In genomic region chr13:40741436-40741835, GRCm38 (mm10) we compare ENCODE assay signal across 26 mouse cellular contexts. TPM values are rescaled to one million over a fixed set of nuclear protein-coding genes. Genes with fewer than 3 reads are reported as not detected.
A peak's percentile ranks its signal among the peaks of the same experiment; 100 is the strongest.
DNase-seq lines count a peak whose midpoint lies in the region; ATAC-seq lines count a peak whose summit lies in the region.
"Had no signal": no experiment of that assay in that cellular context is flagged by ENCODE, and none has a peak within 500 bp of the region (broad histone marks: within the 10 kb centered on the region; RNA-seq: fewer than 3 reads in every experiment).

No protein-coding gene starts in this region.

- H3K27ac ChIP-seq in heart, embryonic 12.5 days (ENCODE audit: poor library complexity, severe bottlenecking): no peak overlapping the region
- no peak overlapping the region for H3K27ac ChIP-seq in intestine, embryonic 14.5 days (ENCODE audit: low read depth)
- H3K27ac ChIP-seq in intestine, embryonic 15.5 days: no peak overlapping the region
- H3K27ac ChIP-seq in midbrain, embryonic 10.5 days (replicated peaks): no peak overlapping the region
- H3K27ac ChIP-seq in midbrain, embryonic 13.5 days: no peak overlapping the region
- H3K27ac ChIP-seq: embryonic facial prominence, embryonic 12.5 days; forebrain, embryonic 10.5 days; forebrain, embryonic 13.5 days; hindbrain, embryonic 14.5 days; hindbrain, postnatal 0 days had no signal

- no peak overlapping the region for H3K4me3 ChIP-seq in heart, embryonic 12.5 days
- no peak overlapping the region for H3K4me3 ChIP-seq in intestine, embryonic 14.5 days (ENCODE audit: low read depth, low read length)
- no peak overlapping the region for H3K4me3 ChIP-seq in intestine, embryonic 15.5 days (replicated peaks)
- no peak overlapping the region for H3K4me3 ChIP-seq in midbrain, embryonic 10.5 days
- no peak overlapping the region for H3K4me3 ChIP-seq in midbrain, embryonic 13.5 days (replicated peaks)
- H3K4me3 ChIP-seq: embryonic facial prominence, embryonic 12.5 days; forebrain, embryonic 10.5 days; forebrain, embryonic 13.5 days had no signal

- peaks cover 98% of the 10 kb centered on the region for H3K27me3 ChIP-seq in heart, embryonic 12.5 days (replicated peaks)
- peaks cover 100% of the 10 kb centered on the region for H3K27me3 ChIP-seq in intestine, embryonic 14.5 days (replicated peaks; ENCODE audit: control insufficient read depth, insufficient read depth, low read length)
- H3K27me3 ChIP-seq in intestine, embryonic 15.5 days (replicated peaks): peaks cover 92% of the 10 kb centered on the region
- H3K27me3 ChIP-seq in midbrain, embryonic 10.5 days (ENCODE audit: low read depth, poor library complexity, severe bottlenecking): peaks cover 100% of the 10 kb centered on the region
- peaks cover 100% of the 10 kb centered on the region for H3K27me3 ChIP-seq in midbrain, embryonic 13.5 days

- no peaks in the 10 kb centered on the region for H3K36me3 ChIP-seq in heart, embryonic 12.5 days
- no peaks in the 10 kb centered on the region for H3K36me3 ChIP-seq in intestine, embryonic 14.5 days (ENCODE audit: control insufficient read depth, insufficient read depth, low read length)
- no peaks in the 10 kb centered on the region for H3K36me3 ChIP-seq in intestine, embryonic 15.5 days
- no peaks in the 10 kb centered on the region for H3K36me3 ChIP-seq in midbrain, embryonic 10.5 days
- no peaks in the 10 kb centered on the region for H3K36me3 ChIP-seq in midbrain, embryonic 13.5 days
- H3K36me3 ChIP-seq: embryonic facial prominence, embryonic 12.5 days; forebrain, embryonic 10.5 days had no signal

- ATAC-seq in heart, embryonic 12.5 days (ENCODE audit: insufficient number of reproducible peaks, low FRiP score): no peak
- no peak for ATAC-seq in intestine, embryonic 14.5 days (replicated peaks; ENCODE audit: low FRiP score, low TSS enrichment, low read depth)
- no peak for ATAC-seq in intestine, embryonic 15.5 days
- ATAC-seq in midbrain, embryonic 13.5 days: no peak
- ATAC-seq: activated CD4-positive, CD25-positive, alpha-beta regulatory T cell, adult 4 months; forebrain, embryonic 13.5 days; forebrain, embryonic 16.5 days; hindbrain, postnatal 0 days; inflammation-experienced regulatory T-cells, adult 6 months had no signal

- peaks cover 17% of the 10 kb centered on the region for H3K4me1 ChIP-seq in heart, embryonic 12.5 days (replicated peaks)
- H3K4me1 ChIP-seq in intestine, embryonic 14.5 days (replicated peaks; ENCODE audit: control insufficient read depth, insufficient read depth, low read length): no peaks in the 10 kb centered on the region
- H3K4me1 ChIP-seq in intestine, embryonic 15.5 days (replicated peaks): peaks cover 6% of the 10 kb centered on the region
- peaks cover 18% of the 10 kb centered on the region for H3K4me1 ChIP-seq in midbrain, embryonic 10.5 days
- H3K4me1 ChIP-seq in midbrain, embryonic 13.5 days (replicated peaks): peaks cover 9% of the 10 kb centered on the region; the same call in 1 of the 2 replicates

- H3K9me3 ChIP-seq in heart, embryonic 12.5 days (replicated peaks): peaks cover 7% of the 10 kb centered on the region
- peaks cover 6% of the 10 kb centered on the region; the same call in 1 of the 2 replicates for H3K9me3 ChIP-seq in intestine, embryonic 14.5 days (ENCODE audit: control insufficient read depth, low read length)
- no peaks in the 10 kb centered on the region for H3K9me3 ChIP-seq in intestine, embryonic 15.5 days
- H3K9me3 ChIP-seq in midbrain, embryonic 10.5 days (replicated peaks): peaks cover 8% of the 10 kb centered on the region; the same call in 1 of the 2 replicates
- H3K9me3 ChIP-seq in midbrain, embryonic 13.5 days: 0 out of 2 replicates have a peak, but pooled peaks cover 4% of the 10 kb centered on the region
- H3K9me3 ChIP-seq: embryonic facial prominence, embryonic 12.5 days had no signal

- peak; percentile 3 for DNase-seq in embryo, embryonic 11 days
- no peak for DNase-seq in embryo, embryonic 10 days (ENCODE audit: low spot score)
- peak; percentile 86 for DNase-seq in heart, adult 11 months
- peak; percentile 51 for DNase-seq in intestine, embryonic 14.5 days (ENCODE audit: low spot score)
- peak; percentile 17 for DNase-seq in midbrain, embryonic 10.5 days (ENCODE audit: low spot score)
- DNase-seq: adrenal gland, adult 8-10 months; adrenal gland, postnatal 25 days; cerebellum, adult 11-12 months; cerebellum, adult 8-10 months; cerebellum, postnatal 10 days; cerebellum, postnatal 36 days; gastrocnemius, postnatal 10 days; gastrocnemius, postnatal 36 days; kidney, adult 11 months had no signal

- WGBS in heart, embryonic 12.5 days: 1% methylated on average over 7 of the region's 7 CpGs
- WGBS in intestine, embryonic 14.5 days: 3% methylated on average over 7 of the region's 7 CpGs
- under 1% methylated on average over 7 of the region's 7 CpGs for WGBS in intestine, embryonic 15.5 days
- WGBS in midbrain, embryonic 10.5 days: 1% methylated on average over 7 of the region's 7 CpGs
- under 1% methylated on average over 7 of the region's 7 CpGs for WGBS in midbrain, embryonic 13.5 days

- H3K4me2 ChIP-seq in heart, embryonic 12.5 days: no peak overlapping the region
- H3K4me2 ChIP-seq in intestine, embryonic 14.5 days (ENCODE audit: low read length): no peak overlapping the region
- no peak overlapping the region for H3K4me2 ChIP-seq in intestine, embryonic 15.5 days (replicated peaks)
- H3K4me2 ChIP-seq in midbrain, embryonic 13.5 days (replicated peaks): no peak overlapping the region
- H3K4me2 ChIP-seq: embryonic facial prominence, embryonic 12.5 days; forebrain, embryonic 13.5 days; hindbrain, embryonic 14.5 days had no signal

- no peak overlapping the region for H3K9ac ChIP-seq in heart, embryonic 12.5 days
- no peak overlapping the region for H3K9ac ChIP-seq in intestine, embryonic 14.5 days (ENCODE audit: low read length)
- H3K9ac ChIP-seq in intestine, embryonic 15.5 days: no peak overlapping the region
- H3K9ac ChIP-seq in midbrain, embryonic 13.5 days (replicated peaks): no peak overlapping the region
- H3K9ac ChIP-seq: embryonic facial prominence, embryonic 12.5 days; forebrain, embryonic 13.5 days; hindbrain, embryonic 14.5 days had no signal

RNA-seq across cellular contexts. Expression of gene Tfap2a, which starts 3.3 kb away (rescaled TPM):
- polyA plus RNA-seq in heart, embryonic 12.5 days (2016; fragmentation: Nextera tagmentation; extraction: Ambion mirVana): 0.13 and 0.19 TPM in 2 replicates
- 0.31 and 0.32 TPM in 2 replicates for polyA plus RNA-seq in intestine, embryonic 14.5 days (2014; fragmentation: Nextera tagmentation; extraction: Ambion mirVana)
- 0.19 and 0.21 TPM in 2 replicates for polyA plus RNA-seq in intestine, embryonic 15.5 days (2015; fragmentation: Nextera tagmentation; extraction: Ambion mirVana)
- 2.3 and 2.5 TPM in 2 replicates for polyA plus RNA-seq in midbrain, embryonic 10.5 days (2016; fragmentation: Nextera tagmentation; extraction: Ambion mirVana)
- 8.9 and 9.2 TPM in 2 replicates for polyA plus RNA-seq in midbrain, embryonic 13.5 days (2015; fragmentation: Nextera tagmentation; extraction: Ambion mirVana)
- polyA plus RNA-seq: activated CD4-positive, CD25-positive, alpha-beta regulatory T cell, adult 4 months; heart, postnatal 0 days; inflammation-experienced regulatory T-cells, adult 6 months had no signal
